Mouse (Mus musculus) kidney, adult 2 months (tissue): ENCODE measurements at regions not wholly inside any gene's neighbourhood (a gene's known extent, or its start where the extent isn't known, plus 50 kb on each side); places are given as distances from the start of the nearest gene placed in this dataset.

Experiments
- CTCF ChIP-seq: fragments of 200-500 bp; conservative IDR thresholded peaks from 2 replicates; pipeline ENCODE4 v1.5.1; 2011; ENCODE audit warnings: low read depth, mild to moderate bottlenecking, control low read depth, low read length, moderate library complexity, mixed read lengths; ENCODE audit not compliant: insufficient read depth, insufficient read length
- POLR2A ChIP-seq: fragments of 200-500 bp; IDR thresholded peaks from one replicate; pipeline ENCODE4 v1.6.1; 2011; ENCODE audit warnings: low read depth, low read length, control low read depth

- TF ChIP-seq POLR2A (no peak), CTCF (no peak)
Measured at GRCm38 (mm10) chr10:92548875-92549586, 173.2 kb downstream of the Nedd1 start.
